Comparison of ENCODE assay signal across 10 mouse cellular contexts in genomic region chr9:44239447-44239846, GRCm38 (mm10). TPM values are rescaled to one million over a fixed set of nuclear protein-coding genes. Genes with fewer than 3 reads are reported as not detected.
DNase-seq lines count a peak whose midpoint lies in the region; ATAC-seq and TF ChIP-seq lines count a peak whose summit lies in the region.
"Had no signal": no experiment of that assay in that cellular context is flagged by ENCODE, and none has a peak within 500 bp of the region (broad histone marks: within the 10 kb centered on the region; RNA-seq: fewer than 3 reads in every experiment).

No protein-coding gene starts in this region.

- no peak for TF ChIP-seq POLR2A in kidney, adult 2 months (IDR thresholded peaks at IDR 0.05; ENCODE audit: low read depth, low read length)

- no peak overlapping the region for H3K4me3 ChIP-seq in kidney, adult 2 months (ENCODE audit: insufficient read depth, low read depth, low read length)
- H3K4me3 ChIP-seq in neural tube, embryonic 14.5 days (ENCODE audit: low read depth, low read length), result no peak overlapping the region
- H3K4me3 ChIP-seq: lung, embryonic 15.5 days had no signal

- peaks cover 10% of the 10 kb centered on the region; the same call in 1 of the 2 replicates for H3K4me1 ChIP-seq in kidney, adult 2 months (ENCODE audit: control insufficient read depth, insufficient read depth, low read length)
- H3K4me1 ChIP-seq in neural tube, embryonic 14.5 days (ENCODE audit: control insufficient read depth, insufficient read depth, low read length), result no peaks in the 10 kb centered on the region
- H3K4me1 ChIP-seq: lung, embryonic 15.5 days had no signal

- H3K4me2 ChIP-seq in neural tube, embryonic 14.5 days (ENCODE audit: low read depth, low read length), result no peak overlapping the region
- H3K4me2 ChIP-seq: lung, embryonic 15.5 days had no signal

- H3K27ac ChIP-seq in kidney, adult 2 months (ENCODE audit: insufficient read depth, low read depth, low read length), result no peak overlapping the region
- H3K27ac ChIP-seq in neural tube, embryonic 14.5 days (ENCODE audit: low read depth, low read length), result no peak overlapping the region
- H3K27ac ChIP-seq: lung, embryonic 15.5 days had no signal

- peak; percentile 72 for TF ChIP-seq CTCF in kidney, adult 2 months (conservative IDR thresholded peaks at IDR 0.05; ENCODE audit: insufficient read depth, insufficient read length, low read depth, low read length)
- peak; percentile 87 for TF ChIP-seq CTCF in Patski (IDR thresholded peaks at IDR 0.05)

- intact Hi-C loops in left cerebral cortex, postnatal 4 days (cut with DNase I), result loop anchor here (10.0 kb wide), 1 partner anchor 255 kb away; no protein-coding TSS in a partner anchor

- no peaks in the 10 kb centered on the region for H3K27me3 ChIP-seq in kidney, adult 2 months (replicated peaks; ENCODE audit: control insufficient read depth, insufficient read depth, low read length)
- H3K27me3 ChIP-seq in Patski, result no peaks in the 10 kb centered on the region
- H3K27me3 ChIP-seq in neural tube, embryonic 14.5 days (ENCODE audit: control insufficient read depth, insufficient read depth, low read length), result no peaks in the 10 kb centered on the region

- no peaks in the 10 kb centered on the region for H3K9me3 ChIP-seq in neural tube, embryonic 14.5 days (ENCODE audit: control insufficient read depth, low read length)
- H3K9me3 ChIP-seq: lung, embryonic 15.5 days had no signal

- H3K36me3 ChIP-seq in kidney, adult 2 months (ENCODE audit: control insufficient read depth, insufficient read depth, low read length), result no peaks in the 10 kb centered on the region
- no peaks in the 10 kb centered on the region for H3K36me3 ChIP-seq in neural tube, embryonic 14.5 days (ENCODE audit: control insufficient read depth, insufficient read depth, low read length)
- H3K36me3 ChIP-seq: lung, embryonic 15.5 days had no signal

- H3K9ac ChIP-seq in neural tube, embryonic 14.5 days (replicated peaks; ENCODE audit: low read depth, low read length), result no peak overlapping the region
- H3K9ac ChIP-seq: lung, embryonic 15.5 days had no signal

- POLR2A ChIA-PET in Patski (lab: Charles Lee), result no interaction called here

- in situ Hi-C loops in Patski (cut with MboI; ENCODE audit: low pct_unique_long_range_greater_than_20kb), result loop anchor here (10.0 kb wide), 1 partner anchor 115 kb away; no protein-coding TSS in a partner anchor

- CTCF ChIA-PET in Patski (lab: Charles Lee), result interaction anchor here (1.0 kb wide), 1 partner anchor 18 kb away, joined by 4 read pairs; no protein-coding TSS in a partner anchor

- WGBS in kidney, adult 2 months, result 11% methylated on average over 5 of the region's 5 CpGs
- WGBS in neural tube, embryonic 14.5 days, result 10% methylated on average over 5 of the region's 5 CpGs

- ATAC-seq in Patski, result no peak
- peak; percentile 51; the same call in 1 of the 2 replicates for ATAC-seq in neural tube, embryonic 14.5 days (ENCODE audit: low read depth)

- peak; percentile 56 for DNase-seq in kidney, adult 2 months
- DNase-seq in kidney, adult 11 months, result no peak
- peak; percentile 84 for DNase-seq in CD4-positive, CD25-positive, alpha-beta regulatory T cell, adult 2 months (ENCODE audit: low read depth, low spot score)
- no peak for DNase-seq in Patski (ENCODE audit: low read depth, low spot score)
- peak; percentile 72 for DNase-seq in embryo, embryonic 9.5 days (ENCODE audit: extremely low spot score)
- peak; percentile 69 for DNase-seq in left cerebral cortex, postnatal 4 days
- DNase-seq in ovary, adult 18-20 months (ENCODE audit: low spot score), result no peak

RNA-seq across cellular contexts. Expression of gene Ccdc153, which starts 1.0 kb away (rescaled TPM):
- polyA plus RNA-seq in kidney, adult 2 months (2012; rRNA removed), result not detected in 2 replicates
- not detected for polyA plus RNA-seq in Patski (2021)
- 1 to 10 TPM; 3.5 to 4.6 TPM for total RNA-seq in left cerebral cortex, postnatal 4 days (2021)
- not detected in 2 replicates for polyA plus RNA-seq in neural tube, embryonic 14.5 days (2014; fragmentation: Nextera tagmentation; extraction: Ambion mirVana)
- polyA plus RNA-seq: frontal cortex, adult 2 months had no signal

RNA-seq across cellular contexts. Expression of gene Cbl, which starts 5.6 kb away (rescaled TPM):
- 6.6 and 8.1 TPM in 2 replicates for polyA plus RNA-seq in kidney, adult 2 months (2012; rRNA removed)
- polyA plus RNA-seq in Patski (2021), result 20.2 TPM
- total RNA-seq in left cerebral cortex, postnatal 4 days (2021), result 10 to 100 TPM; 58.4 to 62.4 TPM
- 19.7 and 22.6 TPM in 2 replicates for polyA plus RNA-seq in neural tube, embryonic 14.5 days (2014; fragmentation: Nextera tagmentation; extraction: Ambion mirVana)

RNA-seq across cellular contexts. Expression of gene Pdzd3, which starts 11.8 kb away (rescaled TPM):
- 58.0 and 62.5 TPM in 2 replicates for polyA plus RNA-seq in kidney, adult 2 months (2012; rRNA removed)
- polyA plus RNA-seq in Patski (2021), result 0.03 TPM
- total RNA-seq in left cerebral cortex, postnatal 4 days (2021), result under 1 TPM; 0.40 to 0.72 TPM
- polyA plus RNA-seq in neural tube, embryonic 14.5 days (2014; fragmentation: Nextera tagmentation; extraction: Ambion mirVana), result 0.12 and 0.23 TPM in 2 replicates
- polyA plus RNA-seq: lung, embryonic 15.5 days had no signal

RNA-seq across cellular contexts. Expression of gene Nlrx1, which starts 29.0 kb away (rescaled TPM):
- 15.2 and 17.4 TPM in 2 replicates for polyA plus RNA-seq in kidney, adult 2 months (2012; rRNA removed)
- polyA plus RNA-seq in Patski (2021), result 1.3 TPM
- total RNA-seq in left cerebral cortex, postnatal 4 days (2021), result 1 to 10 TPM; 8.3 to 8.8 TPM
- 3.7 and 4.5 TPM in 2 replicates for polyA plus RNA-seq in neural tube, embryonic 14.5 days (2014; fragmentation: Nextera tagmentation; extraction: Ambion mirVana)

RNA-seq across cellular contexts. Expression of gene Abcg4, which starts 49.0 kb away (rescaled TPM):
- 0.45 and 1.2 TPM in 2 replicates for polyA plus RNA-seq in kidney, adult 2 months (2012; rRNA removed)
- 0.04 TPM for polyA plus RNA-seq in Patski (2021)
- total RNA-seq in left cerebral cortex, postnatal 4 days (2021), result 10 to 100 TPM; 64.0 to 71.1 TPM
- 21.4 and 25.0 TPM in 2 replicates for polyA plus RNA-seq in neural tube, embryonic 14.5 days (2014; fragmentation: Nextera tagmentation; extraction: Ambion mirVana)

Comparison
In these comparisons a context has a peak if more than half of its experiments do, and no peak if none do; other contexts are left out.
1. DNase-seq: peak in kidney, adult 2 months (single experiment), CD4-positive, CD25-positive, alpha-beta regulatory T cell, adult 2 months (single experiment), embryo, embryonic 9.5 days (single experiment) and left cerebral cortex, postnatal 4 days (single experiment); none in kidney, adult 11 months (single experiment), Patski (single experiment) and ovary, adult 18-20 months (single experiment).
2. RNA of gene Pdzd3, which starts 11.8 kb away (polyA plus RNA-seq): 58.0 to 62.5 TPM in kidney, adult 2 months; 0.12 to 0.23 TPM in neural tube, embryonic 14.5 days and 0.03 TPM in Patski (single experiment); every median in the first group is over 10 times any median in the second.